Mouse (Mus musculus): ENCODE measurements around the gene Sap30bp. TPM values are rescaled to one million over a fixed set of nuclear protein-coding genes. Genes with fewer than 3 reads are reported as not detected.

The Sap30bp gene
- total RNA-seq, 2 experiments from 2014 or later = 55.3 to 60.9 TPM

- intact Hi-C loops (cut with DNase I) = loop anchor here (10.0 kb wide), 1 partner anchor 255 kb away; no protein-coding TSS in a partner anchor
Measured at GRCm38 (mm10) chr11:115989686-115990085, 56.6 kb downstream of the Sap30bp start.

GRCm38 (mm10) chr11:115992098-115992497, 59.0 kb downstream of the Sap30bp start:
- no peak for DNase-seq (ENCODE audit: extremely low spot score in 1 of 2, low spot score in 2 of 2)
- intact Hi-C loops (cut with DNase I) = loop anchor here (10.0 kb wide), 1 partner anchor 257 kb away; no protein-coding TSS in a partner anchor

More at GRCm38 (mm10) chr11:115989686-115990085, 56.6 kb downstream of the Sap30bp start:
- DNase-seq (ENCODE audit: extremely low spot score in 1 of 2, low spot score in 2 of 2) = no peak

- intact Hi-C loops (cut with DNase I) = loop anchor here (10.0 kb wide), 1 partner anchor 260 kb away; no protein-coding TSS in a partner anchor
- no peak for DNase-seq (ENCODE audit: extremely low spot score in 1 of 2, low spot score in 2 of 2)
Measured at GRCm38 (mm10) chr11:115995256-115995655, 62.2 kb downstream of the Sap30bp start.

- no peak for DNase-seq (ENCODE audit: extremely low spot score in 1 of 2, low spot score in 2 of 2)
Measured at GRCm38 (mm10) chr11:115997047-115997446, 64.0 kb downstream of the Sap30bp start.

GRCm38 (mm10) chr11:115997662-115998061, 64.6 kb downstream of the Sap30bp start:
- no peak for DNase-seq (ENCODE audit: extremely low spot score in 1 of 2, low spot score in 2 of 2)
- intact Hi-C loops (cut with DNase I) = loop anchor here (2.0 to 10.0 kb wide), 2 partner anchors 59 to 263 kb away; no protein-coding TSS in a partner anchor

More at GRCm38 (mm10) chr11:115997047-115997446, 64.0 kb downstream of the Sap30bp start:
- intact Hi-C loops (cut with DNase I) = loop anchor here (10.0 kb wide), 1 partner anchor 262 kb away; no protein-coding TSS in a partner anchor

- DNase-seq (ENCODE audit: extremely low spot score in 1 of 2, low spot score in 2 of 2) = no peak
- intact Hi-C loops (cut with DNase I) = loop anchor here (2.0 to 10.0 kb wide), 2 partner anchors 60 to 264 kb away; no protein-coding TSS in a partner anchor
Measured at GRCm38 (mm10) chr11:115999027-115999426, 65.9 kb downstream of the Sap30bp start.

- peak; percentile 70 to 81 for DNase-seq (ENCODE audit: extremely low spot score in 1 of 2, low spot score in 2 of 2)
- intact Hi-C loops (cut with DNase I) = loop anchor here (2.0 to 10.0 kb wide), 2 partner anchors 61 to 265 kb away; no protein-coding TSS in a partner anchor
Measured at GRCm38 (mm10) chr11:115999538-116000143, 66.6 kb downstream of the Sap30bp start.

GRCm38 (mm10) chr11:116000607-116001006, 67.5 kb downstream of the Sap30bp start:
- intact Hi-C loops (cut with DNase I) = no loop called here
- no peak for DNase-seq (ENCODE audit: extremely low spot score in 1 of 2, low spot score in 2 of 2)

GRCm38 (mm10) chr11:116001725-116002124, 68.6 kb downstream of the Sap30bp start:
- no peak for DNase-seq (ENCODE audit: extremely low spot score in 1 of 2, low spot score in 2 of 2)
- intact Hi-C loops (cut with DNase I) = no loop called here

GRCm38 (mm10) chr11:116002894-116003293, 69.8 kb downstream of the Sap30bp start:
- intact Hi-C loops (cut with DNase I) = no loop called here
- DNase-seq (ENCODE audit: extremely low spot score in 1 of 2, low spot score in 2 of 2) = no peak

GRCm38 (mm10) chr11:116004186-116004823, 71.2 kb downstream of the Sap30bp start:
- intact Hi-C loops (cut with DNase I) = no loop called here
- no peak for DNase-seq (ENCODE audit: extremely low spot score in 1 of 2, low spot score in 2 of 2)

GRCm38 (mm10) chr11:116004840-116005700, 72.0 kb downstream of the Sap30bp start:
- peak in 1 of 2 experiments; percentile 89 for DNase-seq (ENCODE audit: extremely low spot score in 1 of 2, low spot score in 2 of 2)
- intact Hi-C loops (cut with DNase I) = no loop called here

GRCm38 (mm10) chr11:116005701-116006419, 72.8 kb downstream of the Sap30bp start:
- intact Hi-C loops (cut with DNase I) = no loop called here
- no peak for DNase-seq (ENCODE audit: extremely low spot score in 1 of 2, low spot score in 2 of 2)

GRCm38 (mm10) chr11:116007095-116007850, 74.2 kb downstream of the Sap30bp start:
- no peak for DNase-seq (ENCODE audit: extremely low spot score in 1 of 2, low spot score in 2 of 2)
- intact Hi-C loops (cut with DNase I) = no loop called here

- intact Hi-C loops (cut with DNase I) = no loop called here
- no peak for DNase-seq (ENCODE audit: extremely low spot score in 1 of 2, low spot score in 2 of 2)
Measured at GRCm38 (mm10) chr11:116008411-116008810, 75.3 kb downstream of the Sap30bp start.

GRCm38 (mm10) chr11:116008832-116009375, 75.8 kb downstream of the Sap30bp start:
- no peak for DNase-seq (ENCODE audit: extremely low spot score in 1 of 2, low spot score in 2 of 2)
- intact Hi-C loops (cut with DNase I) = no loop called here

GRCm38 (mm10) chr11:116009661-116010060, 76.6 kb downstream of the Sap30bp start:
- intact Hi-C loops (cut with DNase I) = no loop called here
- no peak for DNase-seq (ENCODE audit: extremely low spot score in 1 of 2, low spot score in 2 of 2)

Data from left cerebral cortex, postnatal 10 days (tissue).